Mouse (Mus musculus): Measurements from ENCODE around the gene Zbtb42. TPM values are rescaled to one million over a fixed set of nuclear protein-coding genes. Genes with fewer than 3 reads are reported as not detected.

The Zbtb42 gene
- 5.8 and 6.2 TPM in 2 replicates for polyA plus RNA-seq (2015; fragmentation: Nextera tagmentation; extraction: Ambion mirVana)

GRCm38 (mm10) chr12:112678555-112679026 is at the start of gene Zbtb42:
Gene Zbtb42 (plus strand): TSS chr12:112678828.
- peak; percentile 35; the same call in 1 of the 2 replicates for ATAC-seq (ENCODE audit: extremely low read depth, insufficient number of reproducible peaks, low FRiP score, low TSS enrichment)
- H3K27ac ChIP-seq (replicated peaks) = peak within 1 kb of the TSS; percentile 74
- H3K9ac ChIP-seq = peak within 1 kb of the TSS; percentile 87
- peak within 1 kb of the TSS; percentile 84 for H3K4me2 ChIP-seq
- peaks cover 36% of the 10 kb centered on the region for H3K27me3 ChIP-seq (replicated peaks)
- H3K4me1 ChIP-seq = peaks cover 39% of the 10 kb centered on the region
- no peaks in the 10 kb centered on the region for H3K9me3 ChIP-seq
- peak within 1 kb of the TSS; percentile 76 for H3K4me3 ChIP-seq
- peaks cover 24% of the 10 kb centered on the region for H3K36me3 ChIP-seq
- under 1% methylated on average over 40 of the region's 60 CpGs for WGBS

- H3K9me3 ChIP-seq = no peaks in the 10 kb centered on the region
- peak overlapping the region; percentile 72 for H3K4me2 ChIP-seq
- peak overlapping the region; percentile 69 for H3K9ac ChIP-seq
- peaks cover 16% of the 10 kb centered on the region for H3K36me3 ChIP-seq
- H3K4me3 ChIP-seq = peak overlapping the region; percentile 41
- H3K27ac ChIP-seq (replicated peaks) = peak overlapping the region; percentile 61
- H3K4me1 ChIP-seq = peaks cover 61% of the 10 kb centered on the region
- 19% methylated on average over 19 of the region's 19 CpGs for WGBS
- H3K27me3 ChIP-seq (replicated peaks) = no peaks in the 10 kb centered on the region
- ATAC-seq (ENCODE audit: extremely low read depth, insufficient number of reproducible peaks, low FRiP score, low TSS enrichment) = peak; percentile 69; the same call in 1 of the 2 replicates
Observed at GRCm38 (mm10) chr12:112628928-112629721, 49.5 kb upstream of the Zbtb42 start.

- no peak overlapping the region for H3K27ac ChIP-seq (replicated peaks)
- no peak for ATAC-seq (ENCODE audit: extremely low read depth, insufficient number of reproducible peaks, low FRiP score, low TSS enrichment)
- peaks cover 22% of the 10 kb centered on the region for H3K36me3 ChIP-seq
- H3K9me3 ChIP-seq = no peaks in the 10 kb centered on the region
- H3K4me2 ChIP-seq = no peak overlapping the region
- 90% methylated on average over 12 of the region's 12 CpGs for WGBS
- no peak overlapping the region for H3K4me3 ChIP-seq
- H3K4me1 ChIP-seq = peaks cover 59% of the 10 kb centered on the region
- H3K27me3 ChIP-seq (replicated peaks) = no peaks in the 10 kb centered on the region
- H3K9ac ChIP-seq = no peak overlapping the region
Observed at GRCm38 (mm10) chr12:112630029-112630428, 48.6 kb upstream of the Zbtb42 start.

- no peak overlapping the region for H3K4me2 ChIP-seq
- no peaks in the 10 kb centered on the region for H3K27me3 ChIP-seq (replicated peaks)
- WGBS = 69% methylated on average over 5 of the region's 5 CpGs
- H3K4me3 ChIP-seq = no peak overlapping the region
- H3K9me3 ChIP-seq = no peaks in the 10 kb centered on the region
- peaks cover 22% of the 10 kb centered on the region for H3K36me3 ChIP-seq
- peaks cover 57% of the 10 kb centered on the region for H3K4me1 ChIP-seq
- no peak overlapping the region for H3K27ac ChIP-seq (replicated peaks)
- H3K9ac ChIP-seq = no peak overlapping the region
- no peak for ATAC-seq (ENCODE audit: extremely low read depth, insufficient number of reproducible peaks, low FRiP score, low TSS enrichment)
Observed at GRCm38 (mm10) chr12:112630796-112631195, 47.8 kb upstream of the Zbtb42 start.

GRCm38 (mm10) chr12:112631472-112631871 is 47.2 kb upstream of the Zbtb42 start:
- H3K4me1 ChIP-seq = peaks cover 50% of the 10 kb centered on the region

GRCm38 (mm10) chr12:112632084-112632777 is 46.4 kb upstream of the Zbtb42 start:
- H3K9me3 ChIP-seq = no peaks in the 10 kb centered on the region
- H3K27me3 ChIP-seq (replicated peaks) = no peaks in the 10 kb centered on the region
- peaks cover 35% of the 10 kb centered on the region for H3K36me3 ChIP-seq
- no peak overlapping the region for H3K27ac ChIP-seq (replicated peaks)
- H3K4me2 ChIP-seq = no peak overlapping the region
- H3K9ac ChIP-seq = no peak overlapping the region
- no peak for ATAC-seq (ENCODE audit: extremely low read depth, insufficient number of reproducible peaks, low FRiP score, low TSS enrichment)
- peaks cover 43% of the 10 kb centered on the region for H3K4me1 ChIP-seq
- 71% methylated on average over 11 of the region's 11 CpGs for WGBS
- no peak overlapping the region for H3K4me3 ChIP-seq

More at GRCm38 (mm10) chr12:112631472-112631871, 47.2 kb upstream of the Zbtb42 start:
- no peak for ATAC-seq (ENCODE audit: extremely low read depth, insufficient number of reproducible peaks, low FRiP score, low TSS enrichment)
- Histone ChIP-seq H3K9ac (no peak overlapping the region), H3K36me3 (peaks cover 28% of the 10 kb centered on the region), H3K9me3 (no peaks in the 10 kb centered on the region), H3K27ac (replicated peaks) (no peak overlapping the region; the same call in 1 of the 2 replicates), H3K4me2 (no peak overlapping the region), H3K4me3 (no peak overlapping the region), H3K27me3 (replicated peaks) (no peaks in the 10 kb centered on the region)
- WGBS = 22% methylated on average over 1 of the region's 1 CpGs

- Histone ChIP-seq H3K4me1 (peaks cover 37% of the 10 kb centered on the region), H3K36me3 (peaks cover 35% of the 10 kb centered on the region), H3K4me3 (no peak overlapping the region), H3K9me3 (no peaks in the 10 kb centered on the region), H3K27me3 (replicated peaks) (no peaks in the 10 kb centered on the region), H3K9ac (no peak overlapping the region), H3K4me2 (no peak overlapping the region), H3K27ac (replicated peaks) (no peak overlapping the region)
- ATAC-seq (ENCODE audit: extremely low read depth, insufficient number of reproducible peaks, low FRiP score, low TSS enrichment) = no peak
- WGBS = 67% methylated on average over 5 of the region's 5 CpGs
Observed at GRCm38 (mm10) chr12:112632907-112633306, 45.7 kb upstream of the Zbtb42 start.

- Histone ChIP-seq H3K9me3 (no peaks in the 10 kb centered on the region), H3K36me3 (peaks cover 35% of the 10 kb centered on the region), H3K4me1 (peaks cover 29% of the 10 kb centered on the region), H3K27me3 (replicated peaks) (no peaks in the 10 kb centered on the region), H3K9ac (no peak overlapping the region), H3K27ac (replicated peaks) (no peak overlapping the region), H3K4me2 (no peak overlapping the region), H3K4me3 (no peak overlapping the region)
- WGBS = 67% methylated on average over 9 of the region's 9 CpGs
- ATAC-seq (ENCODE audit: extremely low read depth, insufficient number of reproducible peaks, low FRiP score, low TSS enrichment) = no peak
Observed at GRCm38 (mm10) chr12:112633686-112634085, 44.9 kb upstream of the Zbtb42 start.

- Histone ChIP-seq H3K27ac (replicated peaks) (no peak overlapping the region), H3K9ac (no peak overlapping the region), H3K4me3 (no peak overlapping the region), H3K36me3 (peaks cover 38% of the 10 kb centered on the region), H3K4me1 (0 out of 2 replicates have a peak, but pooled peaks cover 4% of the 10 kb centered on the region), H3K4me2 (no peak overlapping the region), H3K27me3 (replicated peaks) (no peaks in the 10 kb centered on the region), H3K9me3 (no peaks in the 10 kb centered on the region)
- 83% methylated on average over 10 of the region's 10 CpGs for WGBS
- no peak for ATAC-seq (ENCODE audit: extremely low read depth, insufficient number of reproducible peaks, low FRiP score, low TSS enrichment)
Observed at GRCm38 (mm10) chr12:112639526-112639925, 39.1 kb upstream of the Zbtb42 start.

- no peak overlapping the region for H3K27ac ChIP-seq (replicated peaks)
- H3K9ac ChIP-seq = no peak overlapping the region
- no peaks in the 10 kb centered on the region for H3K9me3 ChIP-seq
- WGBS = 84% methylated on average over 6 of the region's 6 CpGs
- no peak for ATAC-seq (ENCODE audit: extremely low read depth, insufficient number of reproducible peaks, low FRiP score, low TSS enrichment)
- H3K4me3 ChIP-seq = no peak overlapping the region
- peaks cover 21% of the 10 kb centered on the region for H3K4me1 ChIP-seq
- peaks cover 36% of the 10 kb centered on the region for H3K36me3 ChIP-seq
- no peak overlapping the region for H3K4me2 ChIP-seq
- no peaks in the 10 kb centered on the region for H3K27me3 ChIP-seq (replicated peaks)
Observed at GRCm38 (mm10) chr12:112643126-112643525, 35.5 kb upstream of the Zbtb42 start.

GRCm38 (mm10) chr12:112644180-112644854 is 34.3 kb upstream of the Zbtb42 start, which contains the start of gene Siva1:
Gene Siva1 (plus strand): TSS chr12:112644679.
- WGBS = 2% methylated on average over 46 of the region's 46 CpGs
- ATAC-seq (ENCODE audit: extremely low read depth, insufficient number of reproducible peaks, low FRiP score, low TSS enrichment) = peak; percentile 98
- peaks cover 47% of the 10 kb centered on the region for H3K36me3 ChIP-seq
- H3K27ac ChIP-seq (replicated peaks) = peak within 1 kb of the TSS; percentile 85
- peak within 1 kb of the TSS; percentile 91 for H3K9ac ChIP-seq
- H3K4me2 ChIP-seq = peak within 1 kb of the TSS; percentile 85
- H3K4me1 ChIP-seq = peaks cover 21% of the 10 kb centered on the region
- no peaks in the 10 kb centered on the region for H3K27me3 ChIP-seq (replicated peaks)
- H3K4me3 ChIP-seq = peak within 1 kb of the TSS; percentile 65
- H3K9me3 ChIP-seq = no peaks in the 10 kb centered on the region

Measured in heart, embryonic 13.5 days (tissue).